Mouse (Mus musculus): Measurements from ENCODE around the gene Trpm3. TPM values are rescaled to one million over a fixed set of nuclear protein-coding genes. Genes with fewer than 3 reads are reported as not detected.
A peak's percentile ranks its signal among the peaks of the same experiment; 100 is the strongest.

The Trpm3 gene
- total RNA-seq, 2 experiments from 2014 or later = 1.7 to 1.8 TPM

DNA sequence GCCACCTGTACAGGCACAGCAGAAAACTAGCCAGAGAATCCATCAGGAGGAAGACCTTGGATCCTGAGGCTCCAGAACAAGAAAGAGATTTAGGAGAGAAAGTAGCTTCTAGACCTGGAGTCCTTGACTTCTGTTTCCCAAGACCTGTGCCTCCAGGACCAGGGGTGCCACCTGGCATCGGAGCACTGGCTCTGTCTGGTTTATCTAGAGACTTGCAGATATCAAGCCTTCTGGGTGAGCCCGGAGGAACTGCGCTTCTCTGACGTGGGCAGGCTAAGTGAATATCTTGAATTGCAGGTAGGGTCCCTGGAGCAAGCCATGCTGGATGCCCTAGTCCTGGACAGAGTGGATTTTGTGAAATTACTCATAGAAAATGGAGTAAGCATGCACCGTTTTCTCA lies 746.2 kb downstream of the Trpm3 start:
- intact Hi-C loops (cut with DNase I) = loop anchor here (10.0 kb wide), 1 partner anchor 250 kb away; no protein-coding TSS in a partner anchor
- DNase-seq (ENCODE audit: low spot score) = no peak

DNA sequence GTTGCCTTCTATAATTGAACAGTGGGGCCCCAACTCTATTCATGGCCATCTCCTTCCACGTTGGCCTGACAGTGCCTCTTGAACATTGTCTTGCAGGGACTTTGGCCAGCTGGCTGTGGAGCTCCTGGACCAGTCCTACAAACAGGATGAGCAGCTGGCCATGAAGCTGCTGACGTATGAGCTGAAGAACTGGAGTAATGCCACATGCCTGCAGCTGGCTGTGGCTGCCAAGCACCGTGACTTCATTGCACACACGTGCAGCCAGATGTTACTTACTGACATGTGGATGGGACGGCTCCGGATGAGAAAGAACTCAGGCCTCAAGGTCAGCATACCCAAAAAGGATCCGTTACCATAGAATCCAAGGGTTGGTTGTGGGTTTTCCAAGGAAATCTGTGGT lies 763.0 kb downstream of the Trpm3 start:
- intact Hi-C loops (cut with DNase I) = no loop called here

DNA sequence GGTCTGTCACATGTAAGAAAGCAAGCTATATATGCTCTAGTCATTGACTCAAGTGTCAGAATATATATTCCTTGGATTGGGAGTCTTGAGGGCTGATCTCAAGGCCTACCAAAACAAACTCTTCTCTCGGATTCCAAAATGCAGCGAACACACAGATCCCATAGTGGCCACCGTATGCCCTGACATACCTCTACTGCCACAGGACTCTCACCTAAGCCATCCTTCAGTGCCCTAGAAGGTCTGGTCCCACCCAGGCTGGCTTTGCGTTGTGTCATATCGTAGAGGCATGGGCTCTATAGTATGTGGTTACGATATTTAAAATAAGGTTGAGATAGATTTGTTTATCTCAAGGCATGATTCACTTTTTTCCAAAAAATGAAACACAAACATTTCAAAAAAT lies 763.5 kb downstream of the Trpm3 start:
- intact Hi-C loops (cut with DNase I) = no loop called here
- no peak for DNase-seq (ENCODE audit: low spot score)

More for the DNA sequence above, 763.0 kb downstream of the Trpm3 start:
- peak; percentile 52 for DNase-seq (ENCODE audit: low spot score)

DNA sequence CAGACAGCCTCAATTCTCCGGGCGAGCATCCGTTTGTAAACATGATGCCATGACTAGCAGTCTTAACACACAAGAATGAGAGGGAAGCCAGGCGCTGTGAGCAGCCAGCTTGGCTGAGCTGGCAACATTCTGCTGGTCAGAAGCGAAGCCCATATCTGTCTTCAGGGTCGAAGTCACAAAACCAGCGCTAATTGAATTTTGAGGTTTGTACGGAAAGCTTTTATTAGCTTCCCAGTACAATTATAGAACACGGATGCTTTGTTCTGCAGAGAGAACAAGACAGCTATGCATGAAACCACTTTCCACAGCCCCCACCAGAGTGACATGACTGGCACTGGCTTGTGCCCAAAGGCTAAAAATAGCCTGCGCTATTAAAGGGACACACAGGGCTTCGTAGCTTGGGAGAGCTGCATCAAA lies 766.2 kb downstream of the Trpm3 start:
- intact Hi-C loops (cut with DNase I) = no loop called here
- DNase-seq (ENCODE audit: low spot score) = peak; percentile 21

DNA sequence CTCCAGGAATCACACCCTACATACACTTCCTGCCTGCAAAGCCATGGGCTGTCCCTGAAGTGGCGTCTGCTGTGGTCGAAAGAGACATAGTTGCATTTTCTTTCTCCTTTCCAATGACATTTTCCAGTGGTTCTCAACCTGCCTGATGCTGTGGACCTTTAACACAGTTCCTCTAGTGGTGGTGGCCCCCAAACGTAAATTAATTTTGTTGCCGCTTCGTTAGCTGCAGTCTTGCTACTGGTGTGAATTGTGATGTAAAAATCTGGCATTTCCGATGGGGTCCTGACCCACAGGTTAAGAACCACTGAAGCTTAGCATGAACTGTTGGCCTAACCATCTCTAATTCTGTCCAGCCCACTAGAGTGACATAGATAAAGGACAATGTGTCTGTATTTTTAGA lies 771.8 kb downstream of the Trpm3 start:
- no peak for DNase-seq (ENCODE audit: low spot score)
- intact Hi-C loops (cut with DNase I) = loop anchor here (10.0 kb wide), 1 partner anchor 614 kb away; no protein-coding TSS in a partner anchor

DNA sequence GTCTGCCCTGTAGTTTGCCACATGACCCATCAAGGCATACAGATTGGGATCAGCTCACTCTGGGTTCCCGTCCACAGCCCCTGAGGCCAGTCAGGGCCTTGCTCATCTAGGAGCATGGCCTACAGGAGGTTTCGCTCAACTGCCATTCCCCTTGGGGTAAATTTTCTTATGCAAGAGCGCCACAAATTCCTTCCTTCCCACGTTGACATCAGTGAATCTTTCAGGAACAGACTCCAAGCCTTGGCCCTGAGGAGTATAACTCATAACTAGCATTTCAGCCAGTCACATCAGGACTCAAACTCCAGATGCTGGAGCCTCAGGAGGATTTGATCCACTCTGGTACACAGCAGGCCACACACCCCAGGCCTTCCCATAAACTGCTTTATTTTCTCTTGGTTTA lies 774.1 kb downstream of the Trpm3 start:
- intact Hi-C loops (cut with DNase I) = loop anchor here (10.0 kb wide), 1 partner anchor 612 kb away; no protein-coding TSS in a partner anchor
- DNase-seq (ENCODE audit: low spot score) = no peak

DNA sequence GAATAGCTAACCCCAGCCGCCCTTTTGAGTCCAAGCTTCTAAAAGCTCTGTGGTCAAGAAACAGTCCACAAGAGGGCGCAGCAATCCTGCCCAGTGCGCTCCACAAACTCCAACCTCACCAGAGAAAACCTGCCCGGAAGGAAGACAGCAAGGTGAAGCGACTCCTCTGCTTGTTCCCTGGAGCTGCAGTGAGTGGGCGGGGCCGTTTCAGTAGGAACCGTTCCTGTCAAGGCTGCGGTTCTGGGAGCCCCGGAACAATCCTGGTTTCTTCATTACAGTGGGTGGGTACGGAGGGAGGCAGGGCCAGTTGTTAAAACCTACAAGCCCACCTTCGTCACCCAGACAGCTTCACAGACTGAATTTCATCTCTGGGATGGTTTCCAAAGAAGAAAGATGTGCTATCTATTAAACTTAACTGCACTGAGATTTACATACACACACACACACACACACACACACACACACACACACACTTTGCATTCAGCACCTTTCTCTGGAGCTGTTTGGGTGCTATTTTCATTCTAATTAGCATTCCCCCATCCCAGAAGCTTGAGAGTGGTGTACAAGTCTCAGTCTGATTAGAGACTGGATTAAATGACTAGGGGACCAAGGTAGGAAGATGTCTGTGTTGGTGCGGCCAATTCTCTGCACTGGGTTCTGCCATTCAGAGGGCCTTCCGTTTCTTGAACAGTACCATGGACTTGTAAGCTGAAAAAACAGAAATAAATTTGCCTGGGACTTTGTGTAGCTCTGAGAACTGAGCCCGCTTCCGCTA lies 777.2 kb downstream of the Trpm3 start:
- intact Hi-C loops (cut with DNase I) = loop anchor here (1.0 to 10.0 kb wide), 7 partner anchors 23 to 609 kb away; no protein-coding TSS in a partner anchor
- DNase-seq (ENCODE audit: low spot score) = peak; percentile 66

DNA sequence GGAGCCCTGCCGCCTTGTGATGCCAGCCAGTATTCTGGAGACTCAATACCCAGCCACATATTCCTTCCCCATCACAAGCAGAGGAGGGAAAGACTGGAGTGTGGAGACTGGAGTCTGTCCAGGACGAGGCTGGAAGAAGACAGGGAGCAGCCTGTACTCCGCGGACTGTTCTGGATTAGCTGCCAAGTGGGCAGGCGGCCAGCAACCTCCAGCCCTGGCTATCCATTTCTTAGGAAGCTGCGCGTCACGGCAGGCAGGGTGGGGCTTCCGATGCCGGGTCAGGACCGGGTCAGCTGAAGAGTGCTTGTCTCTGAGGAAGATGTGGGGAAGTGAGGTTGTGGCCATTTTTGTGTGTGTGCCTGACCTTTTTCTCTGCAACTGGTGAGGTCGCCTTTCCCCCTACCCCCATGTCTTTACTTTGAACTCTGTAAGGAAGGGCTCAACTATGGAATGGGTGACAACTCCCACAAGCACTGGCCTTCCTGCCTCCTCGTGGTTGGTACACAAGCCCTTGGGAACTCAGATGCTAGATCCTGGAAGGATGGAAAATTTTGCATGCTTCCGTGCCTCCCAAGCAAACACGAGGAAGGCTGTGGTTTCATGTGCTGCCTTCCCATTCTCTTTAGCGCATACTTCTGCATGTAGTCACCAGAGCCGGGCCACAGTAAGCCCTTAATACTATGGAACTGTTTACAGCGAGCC lies 777.9 kb downstream of the Trpm3 start:
- intact Hi-C loops (cut with DNase I) = loop anchor here (1.0 to 10.0 kb wide), 5 partner anchors 23 to 608 kb away; no protein-coding TSS in a partner anchor
- peak; percentile 99 for DNase-seq (ENCODE audit: low spot score)

DNA sequence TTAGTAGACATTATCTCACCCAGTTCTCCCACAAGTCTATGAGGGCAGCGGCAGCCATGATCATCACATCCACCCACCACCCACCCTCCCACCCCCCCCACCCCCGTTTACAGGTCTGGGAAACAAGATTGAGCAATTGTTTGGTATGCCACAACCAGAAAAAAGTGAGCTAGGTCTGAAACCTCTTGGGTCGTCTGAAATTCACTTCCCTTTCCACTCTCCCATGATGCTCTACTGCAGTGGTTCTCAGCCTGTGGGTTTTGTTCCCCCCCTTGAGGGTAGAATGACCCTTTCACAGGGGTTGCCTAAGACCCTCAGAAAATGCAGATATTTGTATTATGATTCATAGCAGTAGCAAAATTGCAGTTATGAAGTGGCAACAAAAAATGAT lies 778.5 kb downstream of the Trpm3 start:
- no peak for DNase-seq (ENCODE audit: low spot score)
- intact Hi-C loops (cut with DNase I) = loop anchor here (2.0 to 10.0 kb wide), 4 partner anchors 90 to 607 kb away; no protein-coding TSS in a partner anchor

DNA sequence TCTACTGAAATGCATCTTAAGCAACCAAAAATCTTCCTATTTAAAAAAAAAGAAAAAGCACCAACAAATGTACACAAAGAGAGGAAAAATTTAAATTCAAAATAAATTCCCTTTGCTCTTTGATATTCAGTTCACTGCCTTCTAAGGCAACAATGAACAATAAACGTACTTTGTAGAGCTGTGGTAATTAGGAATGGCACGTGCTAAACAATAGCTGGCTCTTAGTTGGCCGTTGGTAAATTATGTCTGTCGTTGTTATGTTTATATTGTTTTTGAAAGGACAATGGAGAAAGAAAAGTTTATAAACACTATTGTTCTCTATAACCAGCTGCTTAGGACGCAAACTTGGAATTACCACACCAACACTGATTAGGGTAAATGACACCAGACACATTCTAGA lies 782.1 kb downstream of the Trpm3 start:
- intact Hi-C loops (cut with DNase I) = no loop called here
- no peak for DNase-seq (ENCODE audit: low spot score)

DNA sequence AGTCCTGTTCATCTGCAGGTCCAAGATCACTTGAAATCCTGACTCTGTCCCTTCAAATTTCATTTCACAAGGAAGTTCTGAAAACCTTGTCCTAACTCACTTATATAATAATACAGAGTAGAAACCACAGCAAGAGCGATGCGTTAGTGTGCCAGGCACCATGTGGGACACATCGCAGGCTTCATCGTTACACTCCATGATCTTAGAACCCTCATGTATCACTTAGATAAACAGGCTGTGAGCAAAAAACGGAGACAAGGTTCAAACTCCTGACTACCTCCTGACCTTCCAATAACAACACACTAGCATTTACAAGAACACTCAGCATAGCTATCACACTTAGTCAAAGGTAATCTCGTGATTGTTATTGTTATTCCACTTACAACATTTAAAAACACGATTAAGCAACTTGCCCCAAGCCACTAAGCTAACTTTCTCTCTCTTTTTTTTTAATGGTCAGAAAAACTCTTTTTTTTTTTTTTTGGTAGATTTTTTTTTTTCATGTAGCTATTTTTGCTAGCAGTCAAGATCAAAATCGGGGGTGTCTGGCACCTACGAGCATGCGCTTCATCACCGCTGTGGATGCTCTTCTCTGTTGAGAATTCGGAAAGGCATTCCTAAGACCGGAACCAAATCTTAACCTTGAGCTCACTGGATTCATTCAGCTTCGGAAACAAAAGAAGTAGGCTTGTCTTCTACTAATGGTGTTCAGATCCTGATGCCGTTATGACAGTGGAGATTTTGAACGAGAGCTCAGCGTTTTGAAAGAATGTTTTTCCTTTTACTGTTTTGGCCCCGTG lies 784.2 kb downstream of the Trpm3 start:
- no peak for DNase-seq (ENCODE audit: low spot score)
- intact Hi-C loops (cut with DNase I) = no loop called here

DNA sequence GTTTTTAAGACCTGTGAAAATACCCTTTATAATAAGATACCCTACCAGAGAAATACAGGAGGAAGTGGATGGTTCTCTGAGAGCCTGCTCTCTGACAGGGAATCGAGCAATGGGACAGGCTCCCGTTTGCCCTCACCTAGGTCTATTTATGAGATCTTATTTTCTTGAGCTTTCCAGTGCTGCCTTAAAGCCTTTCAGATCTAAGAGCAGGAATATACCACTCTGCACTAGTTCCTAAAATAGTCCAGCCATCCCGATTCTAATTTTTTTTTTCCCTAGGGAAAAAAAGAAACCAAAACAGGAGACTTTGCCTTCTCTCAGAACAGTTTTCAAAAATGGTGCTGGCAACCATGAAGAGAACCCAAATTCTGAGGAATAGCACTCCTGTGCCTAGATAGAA lies 786.4 kb downstream of the Trpm3 start:
- intact Hi-C loops (cut with DNase I) = no loop called here
- DNase-seq (ENCODE audit: low spot score) = no peak

DNA sequence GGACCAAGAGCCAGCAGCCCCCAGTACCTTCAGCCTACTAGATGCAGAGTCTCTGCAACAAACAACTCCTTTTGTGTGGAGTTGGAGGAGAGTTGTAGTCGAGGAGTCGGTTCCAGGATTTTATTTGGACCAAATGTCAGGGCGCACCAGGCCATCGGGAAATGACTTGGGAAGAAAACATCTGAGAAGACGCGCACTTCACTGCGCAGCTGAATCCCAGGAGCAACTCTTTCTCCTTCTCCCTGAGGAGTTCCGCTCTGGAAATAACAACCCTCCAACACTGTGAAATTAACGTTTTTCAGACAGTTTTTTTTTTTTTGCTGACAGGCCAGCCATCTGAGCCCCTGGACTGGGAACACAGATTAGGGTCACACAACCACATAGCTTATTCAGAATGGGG lies 787.9 kb downstream of the Trpm3 start:
- DNase-seq (ENCODE audit: low spot score) = peak; percentile 18
- intact Hi-C loops (cut with DNase I) = no loop called here

DNA sequence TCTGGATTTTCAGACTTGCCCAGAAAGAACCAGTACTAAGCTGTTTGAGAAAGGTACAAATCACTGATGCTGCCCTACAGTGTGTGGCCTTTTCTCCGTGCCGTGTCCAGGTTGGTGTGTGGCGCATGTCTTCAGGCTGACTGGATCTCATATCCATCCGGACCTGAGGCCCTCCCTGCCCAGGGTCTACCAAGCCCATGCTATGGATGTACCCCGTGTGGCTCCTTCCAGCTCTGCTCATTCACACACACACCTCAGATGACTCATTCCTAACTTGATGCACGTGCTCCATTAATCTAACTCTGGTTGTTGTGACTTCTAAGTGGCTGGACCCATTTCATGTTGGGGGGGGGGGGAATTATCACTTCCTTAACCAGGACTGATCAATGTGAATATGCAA lies 789.5 kb downstream of the Trpm3 start:
- DNase-seq (ENCODE audit: low spot score) = no peak
- intact Hi-C loops (cut with DNase I) = no loop called here

DNA sequence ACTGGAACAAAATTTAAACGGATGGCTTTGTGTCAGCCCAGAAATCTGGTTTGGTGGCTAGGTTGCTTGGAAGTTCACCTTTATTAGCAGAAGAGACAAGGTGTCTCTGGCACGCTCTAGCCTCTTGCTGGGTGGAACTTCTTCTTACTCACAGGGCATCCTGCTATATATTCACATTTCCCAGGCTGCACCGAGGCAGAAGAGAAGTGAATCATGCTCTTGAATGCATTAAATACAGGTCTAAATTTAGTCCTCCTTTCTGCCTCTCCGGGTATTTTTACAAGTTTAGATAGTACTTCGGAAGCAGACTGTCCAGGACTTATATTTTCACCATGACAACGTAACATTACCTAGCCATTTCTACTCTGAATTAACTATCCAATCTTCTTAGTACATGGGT lies 790.9 kb downstream of the Trpm3 start:
- no peak for DNase-seq (ENCODE audit: low spot score)
- intact Hi-C loops (cut with DNase I) = no loop called here

DNA sequence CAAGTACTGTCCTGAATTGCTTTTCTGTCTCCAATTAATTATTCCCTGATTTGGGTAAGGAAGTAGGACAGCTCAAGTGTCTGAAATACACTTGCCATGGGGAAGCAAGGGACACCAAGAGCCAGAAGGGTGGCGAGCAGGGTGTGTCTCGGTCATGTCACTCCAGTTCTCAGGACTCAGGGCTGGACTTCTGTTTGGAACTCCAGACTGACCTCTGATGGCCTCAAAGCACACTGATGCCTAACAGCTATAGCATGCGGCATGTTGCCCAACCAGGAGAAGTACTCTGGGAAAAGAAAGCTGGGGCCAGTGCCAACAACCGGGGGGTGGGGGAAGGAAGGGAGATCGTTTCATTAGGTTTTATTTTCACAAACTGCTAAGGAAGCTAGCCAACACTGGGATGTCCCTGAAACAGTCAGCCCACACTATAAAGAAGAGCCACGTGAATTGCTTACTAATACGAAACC lies 791.6 kb downstream of the Trpm3 start:
- intact Hi-C loops (cut with DNase I) = no loop called here
- DNase-seq (ENCODE audit: low spot score) = peak; percentile 50

DNA sequence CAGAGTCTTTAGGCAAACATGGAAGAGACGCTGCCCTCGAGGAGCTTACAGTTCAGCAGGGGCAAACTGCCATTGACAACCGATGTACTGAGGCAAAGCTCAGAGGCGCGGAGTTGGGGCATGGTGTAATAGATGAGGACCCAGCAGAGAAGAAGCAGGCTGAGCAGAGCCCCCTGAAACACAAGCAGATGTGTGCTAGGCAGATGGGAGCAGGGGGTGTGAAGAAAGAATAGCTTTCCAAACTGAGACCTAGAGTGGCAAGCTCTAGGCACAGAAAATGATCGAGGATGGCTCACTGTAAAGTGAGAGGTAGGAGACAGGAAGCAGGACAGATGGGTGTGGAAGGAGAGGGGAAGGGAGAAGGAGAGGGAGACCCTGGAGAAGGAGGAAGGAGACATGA lies 792.2 kb downstream of the Trpm3 start:
- intact Hi-C loops (cut with DNase I) = no loop called here
- no peak for DNase-seq (ENCODE audit: low spot score)

DNA sequence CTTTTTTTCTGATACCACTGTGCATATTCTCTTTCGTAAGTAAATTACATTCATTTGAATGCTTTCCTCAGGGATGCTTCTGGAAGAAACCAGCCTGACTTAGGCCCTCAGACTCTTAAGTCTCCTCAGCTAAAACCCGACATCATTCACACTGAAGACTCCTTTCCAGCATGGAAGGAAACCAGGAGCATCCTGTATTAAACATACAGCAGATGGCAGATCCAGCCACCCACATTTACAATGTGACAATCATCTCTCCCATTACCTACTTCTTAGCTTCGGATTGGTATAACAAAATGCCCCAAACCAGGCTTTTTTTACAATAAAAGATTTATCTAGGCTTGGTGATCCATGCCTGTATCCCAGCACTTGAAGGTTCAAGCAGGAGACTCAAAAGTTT lies 796.2 kb downstream of the Trpm3 start:
- intact Hi-C loops (cut with DNase I) = no loop called here
- no peak for DNase-seq (ENCODE audit: low spot score)

DNA sequence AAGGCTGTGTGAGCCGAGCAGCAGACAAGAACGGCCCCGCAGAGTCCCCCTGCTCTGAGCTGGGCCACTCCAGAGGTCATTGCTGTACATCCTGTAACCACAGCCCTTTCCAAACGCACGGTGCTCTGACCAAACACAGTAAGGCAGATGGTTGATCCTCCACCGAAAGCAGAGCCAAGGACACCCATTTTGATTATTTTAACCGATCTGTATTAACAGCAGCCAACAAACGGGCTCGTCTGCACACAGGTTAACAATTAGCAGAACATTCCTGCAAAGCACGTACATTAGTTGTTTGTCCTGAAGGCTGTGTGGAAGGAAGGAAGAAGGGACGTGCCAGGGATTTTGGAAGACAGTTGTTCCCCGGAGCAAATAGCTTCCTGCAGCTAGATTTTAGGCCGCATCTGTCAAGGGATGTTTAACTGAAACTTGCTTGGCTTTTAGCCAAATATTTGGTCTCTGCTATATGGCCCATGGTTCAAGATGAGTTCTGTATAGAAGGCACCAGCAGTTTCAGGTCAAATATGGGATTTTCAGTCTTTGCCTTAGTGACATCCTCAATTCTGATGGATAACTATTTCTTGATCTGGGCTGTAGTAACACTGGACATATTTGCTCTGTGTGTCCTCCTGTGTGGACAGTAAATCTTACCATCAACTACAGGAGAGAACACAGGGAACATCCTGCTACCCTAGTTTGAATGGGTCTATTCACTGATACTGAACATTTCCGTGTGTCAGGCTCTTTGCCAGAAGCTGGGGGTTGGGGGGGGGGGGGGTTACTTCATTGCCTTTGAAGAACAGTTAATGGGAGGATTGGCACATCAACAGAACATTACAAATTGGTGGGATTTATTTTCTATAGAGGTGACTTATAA lies 800.2 kb downstream of the Trpm3 start:
- DNase-seq (ENCODE audit: low spot score) = no peak
- intact Hi-C loops (cut with DNase I) = loop anchor here (1.0 kb wide), 1 partner anchor 23 kb away; no protein-coding TSS in a partner anchor

Data from heart, postnatal 25 days (tissue).